Mouse (Mus musculus): ENCODE results near the gene Atg4c. TPM values are rescaled to one million over a fixed set of nuclear protein-coding genes. Genes with fewer than 3 reads are reported as not detected.

Gene Atg4c
- total and polyA plus RNA-seq, 3 experiments = 1.2 to 2.3 TPM; not detected in 1

- no peak for TF ChIP-seq RCOR1 (IDR thresholded peaks at IDR 0.05; ENCODE audit: low read depth, low read length)
- TF ChIP-seq POLR2AphosphoS2 (IDR thresholded peaks at IDR 0.05; ENCODE audit: low read length) = 0 out of 2 replicates have a peak, but pooled peaks have one; percentile 17
- peak; percentile 7; the same call in 1 of the 2 replicates for TF ChIP-seq ETS1 (IDR thresholded peaks at IDR 0.05; ENCODE audit: low read depth, low read length)
- TF ChIP-seq USF1 (IDR thresholded peaks at IDR 0.05; ENCODE audit: low read depth, low read length) = peak; percentile 26; the same call in 1 of the 2 replicates
Observed at GRCm38 (mm10) chr4:99193810-99194582, at the start of gene Atg4c (continued).

DNA sequence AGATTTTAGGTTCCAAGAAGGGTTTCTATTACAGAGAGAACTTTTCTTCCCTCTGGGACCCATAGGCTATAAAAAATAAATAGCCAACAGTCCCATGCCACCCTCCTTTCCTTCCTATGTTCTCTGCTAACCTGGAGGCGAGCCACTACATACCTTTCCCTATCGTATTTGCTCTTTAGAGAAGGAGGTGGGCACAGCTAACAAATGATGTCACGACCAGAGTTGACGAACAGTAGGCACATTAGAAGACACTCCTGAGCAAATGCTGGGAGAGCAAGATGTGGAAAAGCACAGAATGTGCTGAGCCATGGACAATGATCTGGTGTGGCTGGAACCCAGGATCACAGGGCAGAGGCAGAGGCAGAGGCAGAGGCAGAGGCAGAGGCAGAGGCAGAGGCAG is 42.3 kb upstream of the Atg4c start:
- Histone ChIP-seq H3K4me3 (ENCODE audit: control insufficient read depth in 1 of 2, insufficient read depth in 1 of 2, low read depth in 2 of 2, low read length in 2 of 2) (no peak overlapping the region), H3K9me3 (replicated peaks; ENCODE audit: insufficient read depth, low read length) (no peaks in the 10 kb centered on the region), H3K27ac (ENCODE audit: control insufficient read depth, low read depth, low read length) (no peak overlapping the region), H3K36me3 (ENCODE audit: control insufficient read depth in 1 of 2, insufficient read depth in 2 of 2, low read length in 2 of 2) (peaks cover 0 to 8% of the 10 kb centered on the region in 2 experiments; a peak in 2 of 4 replicates), H3K9ac (ENCODE audit: control insufficient read depth, low read depth, low read length, poor library complexity, severe bottlenecking) (no peak overlapping the region), H3K79me2 (ENCODE audit: control insufficient read depth, insufficient read depth, low read length, poor library complexity) (no peaks in the 10 kb centered on the region), H3K27me3 (ENCODE audit: control insufficient read depth in 1 of 2, insufficient read depth in 2 of 2, low read length in 2 of 2) (0 out of 4 replicates have a peak, but pooled peaks cover 0 to 2% of the 10 kb centered on the region in 2 experiments), H3K4me1 (ENCODE audit: control insufficient read depth in 1 of 2, insufficient read depth in 2 of 2, low read length in 2 of 2) (peaks cover under 1 to 2% of the 10 kb centered on the region in 2 experiments; a peak in 2 of 4 replicates)
- TF ChIP-seq USF1 (IDR thresholded peaks at IDR 0.05; ENCODE audit: low read depth, low read length) = no peak
- TF ChIP-seq GATA1 (IDR thresholded peaks at IDR 0.05; ENCODE audit: low read depth, low read length) = no peak
- TF ChIP-seq ZC3H11A (IDR thresholded peaks at IDR 0.05; ENCODE audit: low read depth, low read length) = no peak
- TF ChIP-seq MYB (IDR thresholded peaks at IDR 0.05; ENCODE audit: low read depth, low read length) = no peak
- TF ChIP-seq ZMIZ1 (IDR thresholded peaks at IDR 0.05; ENCODE audit: low read depth, low read length) = no peak
- TF ChIP-seq TAL1 (IDR thresholded peaks at IDR 0.05; ENCODE audit: low read length) = no peak
- no peak for TF ChIP-seq POLR2AphosphoS2 (IDR thresholded peaks at IDR 0.05; ENCODE audit: low read length)
- DNase-seq (ENCODE audit: low read depth, low spot score) = no peak

DNA sequence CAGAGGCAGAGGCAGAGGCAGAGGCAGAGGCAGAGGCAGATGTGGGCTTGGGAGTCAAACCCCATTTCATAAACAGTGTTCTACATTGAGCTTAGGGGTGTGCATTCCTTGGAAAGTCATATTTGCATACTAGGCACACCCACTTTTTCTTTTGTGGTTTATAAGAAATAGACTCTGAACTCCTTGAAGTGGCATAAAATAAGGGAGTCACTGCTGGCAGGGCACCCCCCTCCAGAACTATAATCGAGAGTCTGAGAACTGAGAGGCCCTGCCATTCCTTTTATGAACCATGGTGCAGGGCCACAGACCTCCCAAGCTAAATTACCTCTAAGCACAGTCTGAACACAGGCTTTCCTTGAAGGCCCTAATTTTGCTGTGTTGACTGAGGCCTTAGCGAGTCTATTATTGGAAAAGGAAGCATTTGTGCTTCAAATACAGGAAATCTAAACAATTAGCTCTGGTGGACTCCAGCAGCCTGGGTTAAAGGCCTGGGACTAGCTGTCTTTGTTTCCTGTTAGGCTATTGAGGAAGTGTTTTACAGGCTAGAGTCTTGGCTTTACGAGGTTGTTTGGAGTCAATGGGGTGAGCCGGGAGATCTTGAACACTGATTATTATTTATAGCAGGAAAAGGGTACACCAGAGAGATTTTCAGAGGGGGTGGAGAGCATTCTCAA is 41.7 kb upstream of the Atg4c start:
- H3K4me1 ChIP-seq (ENCODE audit: control insufficient read depth in 1 of 2, insufficient read depth in 2 of 2, low read length in 2 of 2) = peaks cover 2 to 5% of the 10 kb centered on the region in 2 experiments; a peak in 3 of 4 replicates
- peaks cover 0 to 11% of the 10 kb centered on the region in 2 experiments; a peak in 2 of 4 replicates for H3K36me3 ChIP-seq (ENCODE audit: control insufficient read depth in 1 of 2, insufficient read depth in 2 of 2, low read length in 2 of 2)
- no peak overlapping the region for H3K27ac ChIP-seq (ENCODE audit: control insufficient read depth, low read depth, low read length)
- no peaks in the 10 kb centered on the region for H3K9me3 ChIP-seq (replicated peaks; ENCODE audit: insufficient read depth, low read length)
- H3K79me2 ChIP-seq (ENCODE audit: control insufficient read depth, insufficient read depth, low read length, poor library complexity) = no peaks in the 10 kb centered on the region
- no peak overlapping the region for H3K4me3 ChIP-seq (ENCODE audit: control insufficient read depth in 1 of 2, insufficient read depth in 1 of 2, low read depth in 2 of 2, low read length in 2 of 2)
- DNase-seq (ENCODE audit: low read depth, low spot score) = peak; percentile 47
- 0 out of 4 replicates have a peak, but pooled peaks cover 0 to 2% of the 10 kb centered on the region in 2 experiments for H3K27me3 ChIP-seq (ENCODE audit: control insufficient read depth in 1 of 2, insufficient read depth in 2 of 2, low read length in 2 of 2)
- H3K9ac ChIP-seq (ENCODE audit: control insufficient read depth, low read depth, low read length, poor library complexity, severe bottlenecking) = no peak overlapping the region
- TF ChIP-seq GATA1 (IDR thresholded peaks at IDR 0.05; ENCODE audit: low read depth, low read length) = peak; percentile 50
- no peak for TF ChIP-seq CTCF (IDR thresholded peaks at IDR 0.05 in 2 of 3, conservative IDR thresholded peaks at IDR 0.05 in 1 of 3; ENCODE audit: control insufficient read depth in 1 of 3, insufficient read depth in 1 of 3, low read depth in 2 of 3, low read length in 3 of 3, poor library complexity in 1 of 3, severe bottlenecking in 1 of 3)
